Mouse (Mus musculus) cerebellum, adult 11-12 months (tissue): ENCODE results near the gene Appl1.
"Not testable (repeated sequence)": the region's sequence is repeated elsewhere in the genome, so short reads cannot be mapped to it uniquely, and the experiment has no call there.

Source experiments
- DNase-seq: peaks from one replicate; pipeline ENCODE4 v3.0.0; 2022

Appl1 gene

DNA sequence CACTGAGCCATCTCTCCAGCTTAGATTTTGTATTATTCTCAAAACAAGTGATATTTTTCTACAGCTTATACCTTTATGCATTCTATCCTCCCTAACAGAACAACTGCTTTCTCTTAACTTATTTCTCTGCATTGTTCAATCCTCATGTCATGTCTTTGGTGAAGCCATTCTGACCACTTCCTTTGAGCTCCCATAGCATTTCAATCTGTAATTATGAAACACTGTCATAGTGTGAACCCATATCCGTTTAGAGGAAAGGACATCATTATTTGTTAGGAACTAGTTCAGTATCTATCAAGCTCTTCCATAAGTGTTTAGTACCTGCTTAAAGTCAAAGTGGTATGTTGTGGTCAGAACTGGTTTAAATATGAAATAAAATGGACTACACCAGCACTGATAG is 10.5 kb downstream of the Appl1 start:
- no peak for DNase-seq

DNA sequence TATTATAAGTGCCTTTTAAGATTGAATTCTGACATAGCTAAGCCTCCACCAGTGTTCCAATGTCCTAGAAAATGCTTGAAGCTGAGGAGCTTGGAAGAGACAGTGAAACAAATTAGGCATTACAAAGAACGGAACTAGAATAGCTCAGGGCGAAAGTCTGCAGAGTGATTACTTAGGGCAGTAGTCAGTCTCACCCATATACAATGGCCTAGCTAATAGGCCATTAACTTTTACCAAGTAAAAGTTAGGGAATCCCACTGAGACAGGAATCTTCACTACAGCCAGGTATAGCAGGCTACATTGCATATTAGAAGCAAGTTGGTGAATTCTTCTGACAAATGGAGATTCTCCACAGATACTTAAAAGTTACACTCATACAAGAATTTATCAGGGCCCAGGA is 14.9 kb downstream of the Appl1 start:
- DNase-seq = not testable (repeated sequence)

DNA sequence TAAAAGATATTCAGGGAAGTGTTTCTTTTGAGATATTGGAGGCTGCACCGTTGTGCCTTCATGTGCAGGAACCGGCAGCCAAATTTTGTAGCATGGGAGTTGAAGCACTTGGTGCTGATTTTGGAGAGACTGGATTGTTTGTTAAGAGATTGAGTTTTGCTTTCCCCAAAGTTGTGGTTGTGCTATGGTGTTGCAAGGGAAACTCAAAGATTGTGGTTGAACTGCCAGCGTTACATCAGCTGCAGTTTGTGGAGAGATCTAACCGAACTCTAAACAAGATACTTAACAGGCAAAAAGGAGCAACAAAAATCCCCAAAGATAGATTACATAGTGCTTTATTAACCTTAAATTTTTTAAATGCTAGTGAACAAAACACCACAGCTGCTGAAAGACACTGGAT is 35.5 kb downstream of the Appl1 start:
- no peak for DNase-seq

DNA sequence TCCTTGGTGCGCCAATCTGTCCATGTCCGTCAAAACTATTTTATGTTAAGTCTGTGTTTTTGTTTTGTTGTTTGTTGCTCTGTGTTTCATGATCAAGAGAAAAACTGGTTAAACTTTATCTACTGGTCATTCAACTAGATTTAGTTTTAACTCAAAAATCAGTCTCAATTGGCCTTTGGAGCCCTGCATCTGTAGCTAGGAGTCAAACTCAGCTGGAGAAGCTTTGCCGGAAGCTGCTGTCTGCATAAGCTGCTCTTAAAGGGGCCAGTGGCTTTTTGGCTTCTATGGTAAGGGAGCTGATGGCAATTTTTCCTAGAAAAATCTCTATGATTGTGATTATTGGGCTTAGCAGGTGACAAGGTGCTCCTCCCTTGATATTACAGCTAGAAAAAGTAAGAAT is 36.1 kb downstream of the Appl1 start:
- DNase-seq = no peak

- DNase-seq = no peak
These were observed 47.2 kb downstream of the Appl1 start for GRCm38 (mm10) chr14:26923702-26924421.

GRCm38 (mm10) chr14:26919310-26919709 is 51.7 kb downstream of the Appl1 start:
- no peak for DNase-seq

DNA sequence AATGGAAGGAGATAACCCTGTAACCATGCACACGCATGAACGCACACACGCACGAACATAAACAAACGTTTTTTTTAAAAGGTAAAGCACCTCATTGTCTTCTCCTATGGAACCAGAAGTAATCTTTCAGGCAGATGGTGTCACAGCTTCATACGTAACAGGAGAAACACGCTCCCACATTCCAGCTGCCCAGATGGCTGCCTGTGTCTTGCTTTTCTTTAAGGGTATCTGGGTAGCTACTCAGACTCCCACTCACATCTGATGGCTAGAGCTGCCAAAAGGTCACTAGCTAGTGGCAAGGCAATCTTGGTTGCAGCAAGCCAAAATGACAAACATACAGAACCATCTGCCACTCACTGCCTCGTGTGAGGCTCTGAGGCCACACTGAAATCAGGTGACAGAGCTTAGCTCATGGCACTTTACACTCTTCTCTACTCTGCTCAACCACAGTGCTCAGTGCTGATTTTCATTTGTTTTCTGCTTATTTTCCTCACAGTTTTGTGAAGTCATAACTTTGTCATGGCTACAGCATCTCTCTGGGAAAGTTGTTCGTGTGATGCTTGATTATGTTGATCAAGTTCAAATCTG is 57.3 kb downstream of the Appl1 start:
- DNase-seq = no peak

GRCm38 (mm10) chr14:26911826-26912225 is 59.2 kb downstream of the Appl1 start:
- no peak for DNase-seq

- DNase-seq = no peak
These were observed 59.8 kb downstream of the Appl1 start for GRCm38 (mm10) chr14:26911201-26911600.

- DNase-seq = not testable (repeated sequence)
These were observed 60.6 kb downstream of the Appl1 start for GRCm38 (mm10) chr14:26910461-26910860.

DNA sequence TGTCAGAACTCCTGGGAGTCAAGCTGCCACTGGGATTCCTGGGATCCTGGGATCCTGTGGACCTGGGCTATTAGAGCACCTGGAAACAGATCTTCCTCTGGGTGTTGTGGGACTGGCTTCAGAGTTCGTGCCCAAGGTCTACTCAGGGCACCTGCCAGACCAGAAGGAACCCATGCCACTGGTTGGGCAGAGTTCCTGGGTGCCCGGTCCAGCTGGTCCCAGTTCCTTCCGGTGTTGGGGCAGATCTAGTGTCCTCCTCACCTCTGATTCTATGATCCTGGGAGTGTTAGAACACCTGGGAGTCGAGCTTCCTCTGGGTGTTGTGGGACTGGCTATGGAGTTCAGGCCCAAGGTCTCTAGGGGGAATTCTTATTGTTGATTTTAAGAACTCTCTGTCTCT is 63.6 kb downstream of the Appl1 start:
- no peak for DNase-seq

DNA sequence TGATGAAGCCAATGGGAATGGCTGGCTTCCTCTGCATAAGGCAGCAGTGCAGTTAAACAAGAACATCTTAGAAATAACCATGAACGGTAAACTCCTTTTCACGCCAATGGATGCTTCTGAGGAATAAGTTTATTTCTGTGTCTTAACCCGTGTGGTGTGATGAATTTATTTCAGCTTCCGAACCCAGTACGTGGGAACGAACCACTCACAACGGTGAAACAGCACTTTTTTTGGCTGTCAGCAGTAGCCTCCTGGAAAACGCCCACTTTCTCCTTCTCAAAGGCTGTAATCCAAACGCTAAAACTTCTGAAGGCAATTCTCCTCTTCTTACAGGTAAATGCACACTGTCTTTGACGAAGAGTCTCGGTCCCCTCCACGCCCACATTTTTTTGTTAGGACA is 70.1 kb downstream of the Appl1 start:
- no peak for DNase-seq

- DNase-seq = no peak
These were observed 71.5 kb downstream of the Appl1 start for GRCm38 (mm10) chr14:26899490-26899889.

DNA sequence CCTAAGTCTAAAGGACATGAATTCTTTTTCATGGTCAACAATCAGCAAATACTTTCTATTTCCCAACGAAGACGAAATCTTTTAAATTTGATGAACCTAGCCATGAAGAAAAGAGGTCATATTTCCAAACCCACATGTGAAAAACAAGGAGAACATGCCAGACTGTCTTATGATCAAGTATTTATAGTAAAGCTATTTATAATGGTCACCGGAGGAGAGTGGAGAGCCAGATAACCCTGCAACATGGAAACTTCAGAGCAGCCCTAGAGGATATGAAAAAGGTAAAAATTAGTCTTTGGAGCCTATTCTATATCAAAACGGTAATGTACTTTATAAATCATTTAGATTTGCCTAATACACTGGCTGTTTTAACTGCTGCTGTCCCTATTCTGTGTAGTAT is 76.6 kb downstream of the Appl1 start, which contains the start of gene Asb14:
Gene Asb14, plus strand, starts transcription at position 166 of the 400 bp plus-strand sequence.
- no peak for DNase-seq

GRCm38 (mm10) chr14:26890777-26891176 is 80.3 kb downstream of the Appl1 start:
- no peak for DNase-seq

GRCm38 (mm10) chr14:26887244-26887643 is 83.8 kb downstream of the Appl1 start:
- no peak for DNase-seq

GRCm38 (mm10) chr14:26881700-26882099 is 89.3 kb downstream of the Appl1 start:
- DNase-seq = no peak

DNA sequence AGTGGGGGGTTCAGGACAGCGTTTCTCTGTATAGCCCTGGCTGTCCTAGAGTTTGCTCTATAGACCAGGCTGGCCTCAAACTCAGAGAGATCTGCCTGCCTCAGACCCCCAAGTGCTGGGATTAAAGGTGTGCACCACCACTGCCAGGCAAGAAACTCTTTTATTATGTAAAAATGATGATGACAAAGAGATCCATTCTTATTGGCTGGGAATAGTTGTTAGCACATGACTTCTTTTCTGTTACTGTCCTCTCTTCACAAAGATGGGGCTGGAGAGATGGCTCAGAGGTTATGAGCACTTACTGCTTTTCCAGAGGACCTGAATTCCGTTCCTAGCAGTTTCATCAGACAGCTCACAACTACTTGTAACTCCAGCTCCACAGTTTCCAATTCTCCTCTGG is 91.1 kb downstream of the Appl1 start:
- no peak for DNase-seq

DNA sequence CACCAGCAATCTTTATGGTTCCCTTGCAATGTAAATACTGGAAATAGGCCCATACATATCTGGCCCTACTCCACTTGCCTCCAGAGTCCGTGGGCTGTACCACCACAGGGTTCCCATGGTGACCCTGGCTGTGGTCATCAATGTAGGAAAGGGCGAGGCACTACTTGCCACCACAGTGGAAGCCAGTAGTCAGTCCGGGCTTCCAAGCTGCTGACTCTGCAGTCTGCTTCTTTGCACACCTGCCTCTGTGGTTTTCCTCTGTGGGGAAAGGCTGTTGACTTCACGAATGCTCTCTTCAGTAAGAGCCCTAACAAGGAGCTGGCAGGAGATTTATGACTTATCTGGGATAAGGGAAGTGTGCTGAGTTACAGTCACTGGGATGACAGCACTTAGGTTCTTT is 92.3 kb downstream of the Appl1 start:
- DNase-seq = no peak
